Mouse (Mus musculus) E14TG2a.4 (cell line): ENCODE results near the gene Cmtm6.

Experiments
- CTCF ChIP-seq: conservative IDR thresholded peaks from 2 replicates; pipeline ENCODE4 v1.5.1; 2014; ENCODE audit warnings: low read length
- NANOG ChIP-seq: IDR thresholded peaks from 2 replicates; pipeline ENCODE4 v1.6.1; 2014; ENCODE audit warnings: borderline replicate concordance, low read length, mixed read lengths
- POU5F1 ChIP-seq: IDR thresholded peaks from 2 replicates; pipeline ENCODE4 v1.6.1; 2014; ENCODE audit warnings: low read length, borderline replicate concordance

DNA sequence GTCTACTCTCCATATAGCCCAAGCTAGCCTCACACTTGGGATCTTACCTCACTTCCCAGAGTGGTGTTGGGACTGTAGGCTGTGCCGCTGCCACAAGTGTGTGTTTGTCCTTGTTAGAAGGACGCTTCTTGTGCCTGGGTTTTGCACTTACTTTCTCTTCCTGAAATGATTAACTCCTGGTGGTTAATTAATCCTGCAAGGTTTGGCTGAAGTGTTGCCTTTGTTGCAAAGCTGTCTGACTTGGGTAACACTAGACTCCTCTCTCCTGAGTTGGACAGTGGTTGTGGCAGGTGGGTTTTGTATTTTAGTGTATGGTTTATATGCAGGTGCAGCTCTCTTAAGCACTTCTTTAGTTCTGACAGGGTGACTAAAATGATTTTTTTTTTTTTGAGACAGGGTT, 29.9 kb upstream of the Cmtm6 start:
- TF ChIP-seq CTCF (no peak), POU5F1 (no peak), NANOG (no peak)
